In the genomic region with DNA sequence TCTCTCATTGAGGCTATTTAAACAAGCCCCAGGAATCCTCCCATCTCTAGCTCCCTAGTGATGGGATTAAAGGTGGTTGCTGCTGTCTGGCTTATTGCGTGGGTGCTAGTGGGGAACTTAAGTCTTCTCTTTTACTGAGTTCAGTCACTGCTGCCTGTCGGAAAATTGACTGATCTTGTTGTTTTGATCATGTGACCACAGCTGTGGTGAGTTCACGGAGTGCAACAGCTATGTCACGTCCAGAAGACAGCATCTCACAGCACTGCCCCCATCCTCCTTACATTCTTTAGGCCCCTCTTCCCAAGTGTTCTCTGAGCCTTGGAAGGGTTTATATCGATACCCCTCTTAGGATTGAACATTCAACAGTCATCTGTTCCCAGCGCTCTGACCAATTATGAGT, we compare ENCODE assay signal across 25 mouse cellular contexts. TPM values are rescaled to one million over a fixed set of nuclear protein-coding genes. Genes with fewer than 3 reads are reported as not detected.
A peak's percentile ranks its signal among the peaks of the same experiment; 100 is the strongest.
DNase-seq lines count a peak whose midpoint lies in the region; ATAC-seq and TF ChIP-seq lines count a peak whose summit lies in the region.
"Had no signal": no experiment of that assay in that cellular context is flagged by ENCODE, and none has a peak within 500 bp of the region (broad histone marks: within the 10 kb centered on the region; RNA-seq: fewer than 3 reads in every experiment).

No protein-coding gene starts in this region.

- peaks cover 0 to 12% of the 10 kb centered on the region in 2 experiments for H3K36me3 ChIP-seq in CH12.LX (replicated peaks in 1 of 2; ENCODE audit: control insufficient read depth in 1 of 2, insufficient read depth in 1 of 2, low read length in 1 of 2)
- H3K36me3 ChIP-seq: embryonic facial prominence, embryonic 15.5 days; forebrain, embryonic 12.5 days had no signal

- no peak overlapping the region for H3K4me2 ChIP-seq in CH12.LX (ENCODE audit: insufficient read depth, low read depth, poor library complexity, severe bottlenecking)
- H3K4me2 ChIP-seq: embryonic facial prominence, embryonic 13.5 days; embryonic facial prominence, embryonic 15.5 days; forebrain, embryonic 12.5 days had no signal

- H3K27me3 ChIP-seq in CH12.LX (replicated peaks) = no peaks in the 10 kb centered on the region
- H3K27me3 ChIP-seq: embryonic facial prominence, embryonic 13.5 days; embryonic facial prominence, embryonic 15.5 days; forebrain, embryonic 12.5 days had no signal

- H3K4me3 ChIP-seq in gastrocnemius, adult 2 months = no peak overlapping the region
- H3K4me3 ChIP-seq in CH12.LX (replicated peaks in 1 of 3; ENCODE audit: low read depth in 2 of 3, low read length in 2 of 3, poor library complexity in 1 of 3) = no peak overlapping the region
- H3K4me3 ChIP-seq: embryonic facial prominence, embryonic 13.5 days; embryonic facial prominence, embryonic 15.5 days; erythroblast, embryonic 14.5 days; forebrain, embryonic 10.5 days; forebrain, embryonic 12.5 days had no signal

- in situ Hi-C loops in CH12.LX (cut with MboI; ENCODE audit: low pct_ligation_motif_present, low pct_unique_long_range_greater_than_20kb, low sequenced_read_pairs) = no loop called here

- peaks cover 20% of the 10 kb centered on the region for H3K79me2 ChIP-seq in CH12.LX (replicated peaks; ENCODE audit: control insufficient read depth, extremely low read depth, insufficient read depth, poor library complexity, severe bottlenecking)

- peaks cover 4 to 44% of the 10 kb centered on the region in 2 experiments; a peak in 3 of 4 replicates for H3K4me1 ChIP-seq in CH12.LX (ENCODE audit: control insufficient read depth in 1 of 2, insufficient read depth in 2 of 2)

- no peak for ATAC-seq in inflammation-experienced regulatory T-cells, adult 6 months
- ATAC-seq: activated CD4-positive, CD25-positive, alpha-beta regulatory T cell, adult 4 months; forebrain, embryonic 14.5 days; forebrain, embryonic 16.5 days; Patski had no signal

- TF ChIP-seq POLR2A in CH12.LX (IDR thresholded peaks at IDR 0.05; ENCODE audit: low read depth, low read length) = no peak

- TF ChIP-seq EP300 in CH12.LX (IDR thresholded peaks at IDR 0.05; ENCODE audit: low read length) = peak; percentile 42

- TF ChIP-seq RAD21 in CH12.LX (IDR thresholded peaks at IDR 0.05; ENCODE audit: low read depth, low read length) = no peak

- H3K27ac ChIP-seq in gastrocnemius, adult 2 months = peak overlapping the region; percentile 90; the same call in 1 of the 2 replicates
- peak overlapping the region; percentile 1; the same call in 1 of the 2 replicates for H3K27ac ChIP-seq in CH12.LX (ENCODE audit: insufficient read depth, low read depth)
- H3K27ac ChIP-seq: embryonic facial prominence, embryonic 13.5 days; embryonic facial prominence, embryonic 15.5 days; forebrain, embryonic 10.5 days; forebrain, embryonic 12.5 days had no signal

- peak overlapping the region; percentile 29; the same call in 1 of the 2 replicates for H3K9ac ChIP-seq in CH12.LX (ENCODE audit: insufficient read depth, low read depth)
- H3K9ac ChIP-seq: embryonic facial prominence, embryonic 13.5 days; embryonic facial prominence, embryonic 15.5 days; forebrain, embryonic 12.5 days had no signal

- dilution Hi-C loops in CH12.LX (cut with MboI; ENCODE audit: extremely low pct_ligation_motif_present, extremely low pct_unique_long_range_greater_than_20kb, low sequenced_read_pairs) = no loop called here

- no peaks in the 10 kb centered on the region for H3K9me3 ChIP-seq in CH12.LX (replicated peaks; ENCODE audit: low read length)
- H3K9me3 ChIP-seq: embryonic facial prominence, embryonic 13.5 days; embryonic facial prominence, embryonic 15.5 days; forebrain, embryonic 10.5 days; forebrain, embryonic 12.5 days had no signal

- intact Hi-C loops in gastrocnemius, adult 2 months (cut with DNase I) = loop anchor here (2.0 to 5.0 kb wide), 2 partner anchors 122 to 536 kb away; no protein-coding TSS in a partner anchor

- no peak for DNase-seq in gastrocnemius, adult 2 months
- no peak for DNase-seq in gastrocnemius, postnatal 4 days (ENCODE audit: low spot score in 2 of 2)
- DNase-seq in CH12.LX (ENCODE audit: extremely low read depth) (peak; percentile 75), liver (no peak)
- peak; percentile 20 for DNase-seq in induced T-regulatory cell, adult 2 months (ENCODE audit: low read depth)
- DNase-seq: adrenal gland, adult 8-10 months; adrenal gland, postnatal 14 days; adrenal gland, postnatal 36 days; cerebellum, adult 18-20 months; cerebellum, adult 8-10 months; cerebellum, adult 9-11 months; cerebellum, postnatal 14 days; cerebellum, postnatal 36 days; embryo, embryonic 11 days had no signal

- no peak for TF ChIP-seq CTCF in gastrocnemius, adult 2 months (IDR thresholded peaks at IDR 0.05)
- no peak for TF ChIP-seq CTCF in CH12.LX (conservative IDR thresholded peaks at IDR 0.05 in 1 of 2, IDR thresholded peaks at IDR 0.05 in 1 of 2; ENCODE audit: low read depth in 2 of 2, low read length in 2 of 2)

TF ChIP-seq in CH12.LX, 34 proteins besides CTCF, POLR2A, EP300 and RAD21:
- TF ChIP-seq BHLHE40 (IDR thresholded peaks at IDR 0.05; ENCODE audit: low read depth, low read length) (peak; percentile 80), ZKSCAN1 (IDR thresholded peaks at IDR 0.05; ENCODE audit: borderline replicate concordance, low read depth, low read length) (no peak), USF1 (IDR thresholded peaks at IDR 0.05; ENCODE audit: low read depth, low read length) (peak; percentile 81), MAZ (IDR thresholded peaks at IDR 0.05; ENCODE audit: low read depth, low read length) (no peak), SIN3A (IDR thresholded peaks at IDR 0.05; ENCODE audit: low read length) (peak; percentile 55; the same call in 1 of the 2 replicates), POLR2AphosphoS2 (IDR thresholded peaks at IDR 0.05; ENCODE audit: low read depth, low read length) (no peak), IRF4 (IDR thresholded peaks at IDR 0.05; ENCODE audit: low read depth, low read length) (0 out of 2 replicates have a peak, but pooled peaks have one; percentile 27), ETS1 (conservative IDR thresholded peaks at IDR 0.05; ENCODE audit: low read depth, low read length) (0 out of 2 replicates have a peak, but pooled peaks have one; percentile 48), USF2 (conservative IDR thresholded peaks at IDR 0.05; ENCODE audit: low read depth, low read length) (peak; percentile 86)
TF ChIP-seq in CH12.LX: peak in this region for 6.

RNA-seq across cellular contexts. Expression of a gene that starts 2.3 kb away (rescaled TPM):
- under 1 TPM; 0.23 to 0.56 TPM for total RNA-seq in gastrocnemius, adult 2 months (2021)
- total RNA-seq in gastrocnemius, postnatal 4 days (2021) = 1 to 10 TPM; 2.9 to 3.3 TPM
- total RNA-seq in CH12.LX (2012; rRNA removed) (19.1 and 21.8 TPM in 2 replicates), CH12.LX (2014; rRNA removed) (27.0 and 29.3 TPM in 2 replicates)
- 23.2 and 23.6 TPM in 2 replicates for polyA plus RNA-seq in CH12.LX (2012; ENCODE audit: insufficient read length, low read depth)
- 1 to 10 TPM; 2.6 to 6.8 (median 3.4) TPM for polyA plus RNA-seq in inflammation-experienced regulatory T-cells, adult 6 months (2017; shearing (Covaris generic))

RNA-seq across cellular contexts. Expression of a gene that starts 19.0 kb away (rescaled TPM):
- total RNA-seq in gastrocnemius, adult 2 months (2021) = 100 to 1,000 TPM; 258 to 380 TPM
- 10 to 100 TPM in 1 of 2 experiments, 1 to 10 TPM in 1; 9.6 to 13.1 TPM for total RNA-seq in gastrocnemius, postnatal 4 days (2021)
- total RNA-seq in CH12.LX (2012; rRNA removed) = 0.88 and 1.5 TPM in 2 replicates
- 1.0 and 2.2 TPM in 2 replicates for total RNA-seq in CH12.LX (2014; rRNA removed)
- polyA plus RNA-seq in CH12.LX (2012; ENCODE audit: insufficient read length, low read depth) = 3.0 and 3.7 TPM in 2 replicates
- under 1 TPM; 0.40 to 0.55 (median 0.45) TPM for polyA plus RNA-seq in inflammation-experienced regulatory T-cells, adult 6 months (2017; shearing (Covaris generic))
- polyA plus RNA-seq: embryonic facial prominence, embryonic 11.5 days; embryonic facial prominence, embryonic 13.5 days; erythroblast, embryonic 14.5 days; forebrain, embryonic 12.5 days had no signal

Comparison
In these comparisons a context has a peak if more than half of its experiments do, and no peak if none do; other contexts are left out.
1. RNA of a gene that starts 19.0 kb away (total RNA-seq): 258 to 380 TPM in gastrocnemius, adult 2 months; 9.6 to 13.1 TPM in gastrocnemius, postnatal 4 days and 0.88 to 2.2 TPM in CH12.LX; every median in the first group is over 10 times any median in the second.
2. DNase-seq: peak in CH12.LX (single experiment) and induced T-regulatory cell, adult 2 months (single experiment); none in gastrocnemius, adult 2 months (single experiment), gastrocnemius, postnatal 4 days (0 of 2) and liver (single experiment).
3. RNA of a gene that starts 2.3 kb away (total RNA-seq): 19.1 to 29.3 TPM in CH12.LX; 2.9 to 3.3 TPM in gastrocnemius, postnatal 4 days and 0.23 to 0.56 TPM in gastrocnemius, adult 2 months; every median in the first group is over 4 times any median in the second.